ENCODE assay signal across 9 mouse cellular contexts in genomic region chr10:69652660-69653059, GRCm38 (mm10).
DNase-seq lines count a peak whose midpoint lies in the region; ATAC-seq lines count a peak whose summit lies in the region.
"Had no signal": no experiment of that assay in that cellular context is flagged by ENCODE, and none has a peak within 500 bp of the region (broad histone marks: within the 10 kb centered on the region; RNA-seq: fewer than 3 reads in every experiment).

No protein-coding gene starts in this region.

- H3K9me3 ChIP-seq in heart, embryonic 14.5 days (ENCODE audit: control insufficient read depth, low read length), result no peaks in the 10 kb centered on the region
- no peaks in the 10 kb centered on the region for H3K9me3 ChIP-seq in lung, embryonic 15.5 days
- H3K9me3 ChIP-seq in midbrain, embryonic 11.5 days (ENCODE audit: control insufficient read depth, low read length), result no peaks in the 10 kb centered on the region
- H3K9me3 ChIP-seq: stomach, embryonic 15.5 days had no signal

- WGBS in heart, embryonic 14.5 days, result 34% methylated on average over 5 of the region's 5 CpGs
- WGBS in lung, embryonic 15.5 days, result 19% methylated on average over 5 of the region's 5 CpGs
- 85% methylated on average over 5 of the region's 5 CpGs for WGBS in midbrain, embryonic 11.5 days

- H3K4me2 ChIP-seq in heart, embryonic 14.5 days (ENCODE audit: low read length), result peak overlapping the region; percentile 38
- H3K4me2 ChIP-seq in lung, embryonic 15.5 days, result peak overlapping the region; percentile 4; the same call in 1 of the 2 replicates
- no peak overlapping the region for H3K4me2 ChIP-seq in midbrain, embryonic 11.5 days
- H3K4me2 ChIP-seq: stomach, embryonic 15.5 days had no signal

- H3K27me3 ChIP-seq in heart, embryonic 14.5 days (ENCODE audit: control insufficient read depth, insufficient read depth, low read length), result no peaks in the 10 kb centered on the region
- no peaks in the 10 kb centered on the region for H3K27me3 ChIP-seq in lung, embryonic 15.5 days
- no peaks in the 10 kb centered on the region for H3K27me3 ChIP-seq in midbrain, embryonic 11.5 days (ENCODE audit: control insufficient read depth, insufficient read depth, low read length)
- H3K27me3 ChIP-seq: stomach, embryonic 15.5 days had no signal

- H3K4me3 ChIP-seq in heart, embryonic 14.5 days (ENCODE audit: control insufficient read depth in 1 of 2, insufficient read depth in 1 of 2, low read depth in 1 of 2, low read length in 2 of 2), result no peak overlapping the region
- no peak overlapping the region for H3K4me3 ChIP-seq in lung, embryonic 15.5 days
- H3K4me3 ChIP-seq in midbrain, embryonic 11.5 days (ENCODE audit: low read depth, low read length), result no peak overlapping the region
- H3K4me3 ChIP-seq: stomach, embryonic 15.5 days had no signal

- no peak overlapping the region for H3K9ac ChIP-seq in heart, embryonic 14.5 days (ENCODE audit: low read length)
- H3K9ac ChIP-seq in lung, embryonic 15.5 days, result no peak overlapping the region
- no peak overlapping the region for H3K9ac ChIP-seq in midbrain, embryonic 11.5 days (ENCODE audit: low read length)
- H3K9ac ChIP-seq: stomach, embryonic 15.5 days had no signal

- ATAC-seq in heart, embryonic 14.5 days (ENCODE audit: insufficient number of reproducible peaks, insufficient read depth, low FRiP score, low read depth), result no peak
- peak; percentile 53; the same call in 1 of the 2 replicates for ATAC-seq in lung, embryonic 15.5 days (ENCODE audit: borderline replicate concordance, extremely low read depth, low FRiP score, low TSS enrichment)
- ATAC-seq in midbrain, embryonic 11.5 days (ENCODE audit: low FRiP score), result no peak

- H3K4me1 ChIP-seq in heart, embryonic 14.5 days (ENCODE audit: control insufficient read depth in 2 of 2, insufficient read depth in 2 of 2, low read length in 2 of 2), result peaks cover 21 to 39% of the 10 kb centered on the region in 2 experiments
- peaks cover 34% of the 10 kb centered on the region for H3K4me1 ChIP-seq in lung, embryonic 15.5 days
- H3K4me1 ChIP-seq in midbrain, embryonic 11.5 days (ENCODE audit: control insufficient read depth, insufficient read depth, low read length), result peaks cover 2% of the 10 kb centered on the region; the same call in 1 of the 2 replicates

- H3K36me3 ChIP-seq in heart, embryonic 14.5 days (ENCODE audit: control insufficient read depth, insufficient read depth, low read length), result no peaks in the 10 kb centered on the region
- H3K36me3 ChIP-seq in lung, embryonic 15.5 days, result no peaks in the 10 kb centered on the region
- H3K36me3 ChIP-seq in midbrain, embryonic 11.5 days (ENCODE audit: control insufficient read depth, insufficient read depth, low read length), result no peaks in the 10 kb centered on the region
- H3K36me3 ChIP-seq: stomach, embryonic 15.5 days had no signal

- H3K27ac ChIP-seq in heart, embryonic 14.5 days (replicated peaks in 1 of 2; ENCODE audit: control insufficient read depth in 1 of 2, insufficient read depth in 1 of 2, low read depth in 2 of 2, low read length in 2 of 2), result peak overlapping the region; percentile 46 to 59; a peak in 3 of 4 replicates
- peak overlapping the region; percentile 42 for H3K27ac ChIP-seq in lung, embryonic 15.5 days
- H3K27ac ChIP-seq in midbrain, embryonic 11.5 days (ENCODE audit: low read depth, low read length), result no peak overlapping the region
- H3K27ac ChIP-seq: stomach, embryonic 15.5 days had no signal

- DNase-seq in layer of hippocampus, postnatal 10 days (ENCODE audit: low spot score in 2 of 2), result peak; percentile 52 to 63
- no peak for DNase-seq in layer of hippocampus, adult 11-12 months (ENCODE audit: low spot score)
- peak; percentile 74 to 81 for DNase-seq in cerebellum, postnatal 25 days
- no peak for DNase-seq in midbrain, embryonic 11.5 days (ENCODE audit: low spot score, missing footprints)
- DNase-seq in c-Kit-positive CD71-positive TER-119-positive erythroid progenitor cells, embryonic 14.5 days (ENCODE audit: low spot score), result no peak
- no peak for DNase-seq in testis, postnatal 14 days (ENCODE audit: low spot score)

Comparison
In these comparisons a context has a peak if more than half of its experiments do, and no peak if none do; other contexts are left out.
1. DNase-seq: peak in layer of hippocampus, postnatal 10 days (2 of 2) and cerebellum, postnatal 25 days (2 of 2); none in layer of hippocampus, adult 11-12 months (single experiment), midbrain, embryonic 11.5 days (single experiment), c-Kit-positive CD71-positive TER-119-positive erythroid progenitor cells, embryonic 14.5 days (single experiment) and testis, postnatal 14 days (single experiment).